Comparison of ENCODE assay signal across 19 mouse cellular contexts in genomic region chr2:11203261-11203660, GRCm38 (mm10). TPM values are rescaled to one million over a fixed set of nuclear protein-coding genes. Genes with fewer than 3 reads are reported as not detected.
DNase-seq lines count a peak whose midpoint lies in the region; ATAC-seq and TF ChIP-seq lines count a peak whose summit lies in the region.
"Had no signal": no experiment of that assay in that cellular context is flagged by ENCODE, and none has a peak within 500 bp of the region (broad histone marks: within the 10 kb centered on the region; RNA-seq: fewer than 3 reads in every experiment).

No protein-coding gene starts in this region.

- no peak for TF ChIP-seq CTCF in thymus, adult 2 months (IDR thresholded peaks at IDR 0.05; ENCODE audit: borderline replicate concordance, control insufficient read depth, extremely low read depth, insufficient read depth, low read length, poor library complexity)
- TF ChIP-seq CTCF in bone marrow, adult 2 months (IDR thresholded peaks at IDR 0.05; ENCODE audit: control insufficient read depth, insufficient read depth, low read length): no peak

- no peaks in the 10 kb centered on the region for H3K36me3 ChIP-seq in thymus, adult 2 months (ENCODE audit: control insufficient read depth, insufficient read depth, low read length)
- H3K36me3 ChIP-seq: forebrain, embryonic 12.5 days; heart, embryonic 12.5 days; liver, embryonic 13.5 days had no signal

- peaks cover 44% of the 10 kb centered on the region for H3K4me1 ChIP-seq in thymus, adult 2 months (replicated peaks; ENCODE audit: control insufficient read depth, insufficient read depth, low read length)
- H3K4me1 ChIP-seq in bone marrow, adult 2 months (ENCODE audit: control insufficient read depth, insufficient read depth, low read length): peaks cover 3% of the 10 kb centered on the region; the same call in 1 of the 2 replicates
- H3K4me1 ChIP-seq: forebrain, embryonic 12.5 days; heart, embryonic 12.5 days had no signal

- H3K27me3 ChIP-seq in thymus, adult 2 months (ENCODE audit: control insufficient read depth, insufficient read depth, low read length): no peaks in the 10 kb centered on the region
- H3K27me3 ChIP-seq: forebrain, embryonic 12.5 days; heart, embryonic 12.5 days; liver, embryonic 13.5 days had no signal

- H3K27ac ChIP-seq in thymus, adult 2 months (ENCODE audit: control insufficient read depth, insufficient read depth, low read length): peak overlapping the region; percentile 99
- H3K27ac ChIP-seq in bone marrow, adult 2 months (ENCODE audit: control insufficient read depth, insufficient read depth, low read depth, low read length, poor library complexity): peak overlapping the region; percentile 29; the same call in 1 of the 2 replicates
- H3K27ac ChIP-seq: forebrain, embryonic 12.5 days; liver, embryonic 13.5 days had no signal

- peak; percentile 71 for ATAC-seq in megakaryocyte, adult 5-6 weeks (ENCODE audit: poor library complexity, severe bottlenecking)
- ATAC-seq in erythroid progenitor cell, adult 5-6 weeks (replicated peaks; ENCODE audit: low FRiP score, poor library complexity, severe bottlenecking): no peak
- ATAC-seq: intestine, embryonic 16.5 days; lung, postnatal 0 days; Patski had no signal

- H3K4me3 ChIP-seq in thymus, adult 2 months (ENCODE audit: control insufficient read depth, insufficient read depth, low read length): no peak overlapping the region
- H3K4me3 ChIP-seq in bone marrow, adult 2 months (replicated peaks; ENCODE audit: control insufficient read depth, low read depth, low read length): no peak overlapping the region
- H3K4me3 ChIP-seq: forebrain, embryonic 12.5 days; heart, embryonic 12.5 days; liver, embryonic 13.5 days had no signal

- no peak for TF ChIP-seq POLR2A in thymus, adult 2 months (IDR thresholded peaks at IDR 0.05; ENCODE audit: control insufficient read depth, extremely low read depth, insufficient read depth, low read length, poor library complexity)
- no peak for TF ChIP-seq POLR2A in bone marrow, adult 2 months (IDR thresholded peaks at IDR 0.05; ENCODE audit: borderline replicate concordance, control insufficient read depth, low read depth, low read length)

- 14% methylated on average over 5 of the region's 5 CpGs for WGBS in thymus, adult 2 months
- WGBS in bone marrow, adult 2 months: 23% methylated on average over 5 of the region's 5 CpGs

- DNase-seq in thymus, adult 2 months: no peak
- no peak for DNase-seq in thymus, postnatal 10 days (ENCODE audit: low spot score in 2 of 2)
- DNase-seq in urinary bladder, adult 2 months (ENCODE audit: low spot score): no peak
- no peak for DNase-seq in embryo, embryonic 10.5 days (ENCODE audit: low spot score)
- DNase-seq: cerebellum, adult 11-12 months; cerebellum, postnatal 36 days; gastrocnemius, postnatal 36 days; layer of hippocampus, adult 9-11 months; liver, embryonic 13.5 days; right cerebral cortex, postnatal 25 days; thymus, postnatal 4 days had no signal

RNA-seq across cellular contexts. Expression of gene Prkcq, which starts 31.4 kb away (rescaled TPM):
- polyA plus RNA-seq in thymus, adult 2 months (2012; rRNA removed): 48.4 and 48.5 TPM in 2 replicates
- polyA plus RNA-seq in bone marrow, adult 2 months (2011; ENCODE audit: insufficient read depth, insufficient read length, low replicate concordance, missing spikeins): 12.8 and 25.8 TPM in 2 replicates
- total RNA-seq in megakaryocyte, adult 5-6 weeks (2015): 3.2 and 4.3 TPM in 2 replicates
- total RNA-seq in megakaryocyte, adult 5-6 weeks (2017): 3.5 and 3.9 TPM in 2 replicates
- 5.4 and 5.7 TPM in 2 replicates for polyA plus RNA-seq in urinary bladder, adult 2 months (2012; rRNA removed)
- 2.2 and 8.8 TPM in 2 replicates for total RNA-seq in erythroid progenitor cell, adult 5-6 weeks (2015; ENCODE audit: low replicate concordance)
- 1.8 and 2.6 TPM in 2 replicates for total RNA-seq in erythroid progenitor cell, adult 5-6 weeks (2017; ENCODE audit: low replicate concordance)
